ENCODE assay signal across 25 mouse cellular contexts in the genomic region with DNA sequence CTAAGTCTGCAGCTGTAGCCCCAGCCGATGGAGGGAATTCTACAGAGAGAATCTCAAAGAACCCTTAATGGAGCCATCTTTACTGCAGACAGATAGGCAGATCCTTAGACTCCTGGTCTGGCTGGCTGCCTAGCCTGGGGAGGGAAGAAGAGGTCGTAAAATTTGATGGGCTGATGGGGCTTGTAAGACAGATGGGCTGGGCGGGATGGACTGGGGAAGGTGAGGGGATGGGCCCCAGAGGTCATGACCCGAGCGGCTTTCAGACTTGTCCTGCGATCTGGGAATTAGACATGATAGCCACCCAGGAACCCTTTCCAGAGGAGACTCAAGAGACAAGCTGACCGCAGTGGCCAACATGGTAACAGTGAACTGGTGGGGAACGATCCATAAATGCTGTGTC.
DNase-seq lines count a peak whose midpoint lies in the region; ATAC-seq and TF ChIP-seq lines count a peak whose summit lies in the region.
"Had no signal": no experiment of that assay in that cellular context is flagged by ENCODE, and none has a peak within 500 bp of the region (broad histone marks: within the 10 kb centered on the region; RNA-seq: fewer than 3 reads in every experiment).

No protein-coding gene starts in this region.

- no peak for TF ChIP-seq POLR2A in cerebellum, adult 2 months (IDR thresholded peaks at IDR 0.05; ENCODE audit: borderline replicate concordance, insufficient read depth, low read length)

- no peak overlapping the region for H3K27ac ChIP-seq in heart, embryonic 13.5 days (replicated peaks)
- no peak overlapping the region for H3K27ac ChIP-seq in neural tube, embryonic 14.5 days (ENCODE audit: low read depth, low read length)
- H3K27ac ChIP-seq in neural tube, embryonic 15.5 days (replicated peaks): no peak overlapping the region
- H3K27ac ChIP-seq in limb, embryonic 15.5 days: peak overlapping the region; percentile 18; the same call in 1 of the 2 replicates
- no peak overlapping the region for H3K27ac ChIP-seq in cerebellum, adult 2 months (ENCODE audit: insufficient read depth, low read length)
- H3K27ac ChIP-seq: embryonic facial prominence, embryonic 13.5 days; forebrain, embryonic 12.5 days; hindbrain, embryonic 12.5 days had no signal

- no peak overlapping the region for H3K4me3 ChIP-seq in heart, embryonic 13.5 days
- H3K4me3 ChIP-seq in neural tube, embryonic 14.5 days (ENCODE audit: low read depth, low read length): no peak overlapping the region
- no peak overlapping the region for H3K4me3 ChIP-seq in neural tube, embryonic 15.5 days (replicated peaks)
- H3K4me3 ChIP-seq in limb, embryonic 15.5 days: no peak overlapping the region
- H3K4me3 ChIP-seq in cerebellum, adult 2 months (replicated peaks; ENCODE audit: insufficient read depth, low read depth, low read length): no peak overlapping the region
- H3K4me3 ChIP-seq: embryonic facial prominence, embryonic 13.5 days; forebrain, embryonic 12.5 days; heart, embryonic 12.5 days; hindbrain, embryonic 12.5 days had no signal

- H3K9ac ChIP-seq in heart, embryonic 13.5 days: 0 out of 2 replicates have a peak overlapping the region, but pooled peaks have one; percentile 6
- H3K9ac ChIP-seq in neural tube, embryonic 14.5 days (replicated peaks; ENCODE audit: low read depth, low read length): no peak overlapping the region
- no peak overlapping the region for H3K9ac ChIP-seq in neural tube, embryonic 15.5 days (replicated peaks)
- no peak overlapping the region for H3K9ac ChIP-seq in limb, embryonic 15.5 days
- H3K9ac ChIP-seq: embryonic facial prominence, embryonic 13.5 days; forebrain, embryonic 12.5 days; heart, embryonic 12.5 days; hindbrain, embryonic 12.5 days had no signal

- no peak for TF ChIP-seq CTCF in cerebellum, adult 2 months (IDR thresholded peaks at IDR 0.05; ENCODE audit: borderline replicate concordance, insufficient read depth, low read depth, low read length)

- H3K4me1 ChIP-seq in heart, embryonic 13.5 days: peaks cover 27% of the 10 kb centered on the region
- H3K4me1 ChIP-seq in neural tube, embryonic 14.5 days (ENCODE audit: control insufficient read depth, insufficient read depth, low read length): no peaks in the 10 kb centered on the region
- no peaks in the 10 kb centered on the region for H3K4me1 ChIP-seq in neural tube, embryonic 15.5 days
- peaks cover 27% of the 10 kb centered on the region for H3K4me1 ChIP-seq in limb, embryonic 15.5 days
- no peaks in the 10 kb centered on the region for H3K4me1 ChIP-seq in cerebellum, adult 2 months (ENCODE audit: control insufficient read depth, insufficient read depth, low read length)
- H3K4me1 ChIP-seq: forebrain, embryonic 12.5 days; hindbrain, embryonic 12.5 days had no signal

- no peaks in the 10 kb centered on the region for H3K27me3 ChIP-seq in heart, embryonic 13.5 days (replicated peaks)
- no peaks in the 10 kb centered on the region for H3K27me3 ChIP-seq in neural tube, embryonic 14.5 days (ENCODE audit: control insufficient read depth, insufficient read depth, low read length)
- peaks cover 5% of the 10 kb centered on the region; the same call in 1 of the 2 replicates for H3K27me3 ChIP-seq in neural tube, embryonic 15.5 days (replicated peaks)
- H3K27me3 ChIP-seq in limb, embryonic 15.5 days: no peaks in the 10 kb centered on the region
- H3K27me3 ChIP-seq in cerebellum, adult 2 months (ENCODE audit: control insufficient read depth, insufficient read depth, low read length): no peaks in the 10 kb centered on the region
- H3K27me3 ChIP-seq: CH12.LX; embryonic facial prominence, embryonic 13.5 days; heart, embryonic 12.5 days; hindbrain, embryonic 12.5 days; Patski had no signal

- intact Hi-C loops in left cerebral cortex, postnatal 36 days (cut with DNase I): no loop called here

- WGBS in heart, embryonic 13.5 days: 75% methylated on average over 8 of the region's 8 CpGs
- 22% methylated on average over 8 of the region's 8 CpGs for WGBS in neural tube, embryonic 14.5 days
- 25% methylated on average over 8 of the region's 8 CpGs for WGBS in neural tube, embryonic 15.5 days
- 37% methylated on average over 8 of the region's 8 CpGs for WGBS in limb, embryonic 15.5 days
- WGBS in cerebellum, adult 2 months: 85% methylated on average over 8 of the region's 8 CpGs

- no peak for ATAC-seq in heart, embryonic 13.5 days (ENCODE audit: extremely low read depth, insufficient number of reproducible peaks, low FRiP score, low TSS enrichment)
- 0 out of 2 replicates have a peak, but pooled peaks have one; percentile 24 for ATAC-seq in neural tube, embryonic 14.5 days (ENCODE audit: low read depth)
- no peak for ATAC-seq in neural tube, embryonic 15.5 days (ENCODE audit: low FRiP score)
- no peak for ATAC-seq in limb, embryonic 15.5 days (ENCODE audit: insufficient number of reproducible peaks, low FRiP score, low TSS enrichment, low read depth)
- ATAC-seq: forebrain, embryonic 16.5 days; hindbrain, embryonic 16.5 days; inflammation-experienced regulatory T-cells, adult 6 months; Patski had no signal

- no peaks in the 10 kb centered on the region for H3K36me3 ChIP-seq in heart, embryonic 13.5 days
- H3K36me3 ChIP-seq in neural tube, embryonic 14.5 days (ENCODE audit: control insufficient read depth, insufficient read depth, low read length): no peaks in the 10 kb centered on the region
- H3K36me3 ChIP-seq in neural tube, embryonic 15.5 days: no peaks in the 10 kb centered on the region
- H3K36me3 ChIP-seq in limb, embryonic 15.5 days: no peaks in the 10 kb centered on the region
- H3K36me3 ChIP-seq: embryonic facial prominence, embryonic 13.5 days; forebrain, embryonic 12.5 days; heart, embryonic 12.5 days; hindbrain, embryonic 12.5 days had no signal

- no peak for DNase-seq in heart, adult 9 months (ENCODE audit: low spot score in 2 of 2)
- DNase-seq in embryo, embryonic 9.5 days (ENCODE audit: extremely low spot score): peak; percentile 60
- no peak for DNase-seq in cerebellum, adult 2 months
- no peak for DNase-seq in left cerebral cortex, postnatal 36 days (ENCODE audit: low spot score in 2 of 2)
- DNase-seq: adrenal gland, adult 2 months; adrenal gland, postnatal 36 days; cerebellum, adult 11 months; cerebellum, adult 9-10 months; cerebellum, postnatal 25 days; gastrocnemius, postnatal 10 days; heart, adult 18-20 months; heart, postnatal 4 days had no signal

- no peak overlapping the region for H3K4me2 ChIP-seq in heart, embryonic 13.5 days
- H3K4me2 ChIP-seq in neural tube, embryonic 14.5 days (ENCODE audit: low read depth, low read length): no peak overlapping the region
- no peak overlapping the region for H3K4me2 ChIP-seq in neural tube, embryonic 15.5 days
- no peak overlapping the region for H3K4me2 ChIP-seq in limb, embryonic 15.5 days
- H3K4me2 ChIP-seq: embryonic facial prominence, embryonic 13.5 days; forebrain, embryonic 12.5 days; heart, embryonic 12.5 days; hindbrain, embryonic 12.5 days had no signal

- no peaks in the 10 kb centered on the region for H3K9me3 ChIP-seq in heart, embryonic 13.5 days
- H3K9me3 ChIP-seq in neural tube, embryonic 14.5 days (ENCODE audit: control insufficient read depth, low read length): no peaks in the 10 kb centered on the region
- H3K9me3 ChIP-seq in neural tube, embryonic 15.5 days (replicated peaks): no peaks in the 10 kb centered on the region
- no peaks in the 10 kb centered on the region for H3K9me3 ChIP-seq in limb, embryonic 15.5 days
- H3K9me3 ChIP-seq: embryonic facial prominence, embryonic 13.5 days; forebrain, embryonic 12.5 days; heart, embryonic 12.5 days; hindbrain, embryonic 12.5 days had no signal
